Mouse (Mus musculus) forelimb bud, embryonic 11.5 days (tissue): ENCODE data around the gene Nudt8.
A peak's percentile ranks its signal among the peaks of the same experiment; 100 is the strongest.
"Not testable (repeated sequence)": the region's sequence is repeated elsewhere in the genome, so short reads cannot be mapped to it uniquely, and the experiment has no call there.

Source experiments
- DNase-seq: peaks from one replicate; pipeline ENCODE4 v3.0.0-alpha.2; 2012; ENCODE audit warnings: low read depth, low spot score

The Nudt8 gene

GRCm38 (mm10) chr19:4000119-4000900 lies at the start of gene Nudt8, which contains the start of gene Gm49405:
TSS of gene Nudt8 (plus strand) at chr19:4000580.
TSS of gene Gm49405 (plus strand) at chr19:4000626.
- DNase-seq = peak; percentile 98

GRCm38 (mm10) chr19:3951461-3951860 lies 48.9 kb upstream of the Nudt8 start:
- DNase-seq = no peak

- DNase-seq = no peak
Observed at GRCm38 (mm10) chr19:3952099-3952498, 48.3 kb upstream of the Nudt8 start.

GRCm38 (mm10) chr19:3955033-3955432 lies 45.3 kb upstream of the Nudt8 start:
- DNase-seq = no peak

GRCm38 (mm10) chr19:3955804-3956203 lies 44.6 kb upstream of the Nudt8 start:
- no peak for DNase-seq

GRCm38 (mm10) chr19:3957296-3958036 lies 42.9 kb upstream of the Nudt8 start:
- DNase-seq = not testable (repeated sequence)

- DNase-seq = no peak
Observed at GRCm38 (mm10) chr19:3958470-3958869, 41.9 kb upstream of the Nudt8 start, which contains the start of gene Aldh3b3. TSS of gene Aldh3b3 (plus strand) at chr19:3958645.

GRCm38 (mm10) chr19:3959030-3959429 lies 41.4 kb upstream of the Nudt8 start:
- DNase-seq = no peak

- no peak for DNase-seq
Observed at GRCm38 (mm10) chr19:3960211-3960610, 40.2 kb upstream of the Nudt8 start.

- not testable (repeated sequence) for DNase-seq
Observed at GRCm38 (mm10) chr19:3961805-3962204, 38.6 kb upstream of the Nudt8 start.

GRCm38 (mm10) chr19:3962469-3962868 lies 37.9 kb upstream of the Nudt8 start:
- no peak for DNase-seq

- no peak for DNase-seq
Observed at GRCm38 (mm10) chr19:3964030-3964429, 36.4 kb upstream of the Nudt8 start.

GRCm38 (mm10) chr19:3966330-3967075 lies 33.9 kb upstream of the Nudt8 start:
- DNase-seq = no peak

GRCm38 (mm10) chr19:3967258-3967657 lies 33.1 kb upstream of the Nudt8 start:
- DNase-seq = no peak

- peak; percentile 41 for DNase-seq
Observed at GRCm38 (mm10) chr19:3972229-3972628, 28.2 kb upstream of the Nudt8 start, which contains the start of gene Aldh3b2. TSS of gene Aldh3b2 (plus strand) at chr19:3972328.

- DNase-seq = not testable (repeated sequence)
Observed at GRCm38 (mm10) chr19:3974608-3975007, 25.8 kb upstream of the Nudt8 start.

GRCm38 (mm10) chr19:3975866-3976265 lies 24.5 kb upstream of the Nudt8 start:
- no peak for DNase-seq

- DNase-seq = peak; percentile 88
Observed at GRCm38 (mm10) chr19:3980309-3980708, 20.1 kb upstream of the Nudt8 start.

GRCm38 (mm10) chr19:3980917-3981316 lies 19.5 kb upstream of the Nudt8 start:
- DNase-seq = no peak

- no peak for DNase-seq
Observed at GRCm38 (mm10) chr19:3983527-3984200, 16.7 kb upstream of the Nudt8 start.

GRCm38 (mm10) chr19:3985261-3985681 lies 15.1 kb upstream of the Nudt8 start:
- no peak for DNase-seq
